Mouse (Mus musculus) left cerebral cortex, postnatal 10 days (tissue): Measurements from ENCODE around the gene Nt5dc2. TPM values are rescaled to one million over a fixed set of nuclear protein-coding genes. Genes with fewer than 3 reads are reported as not detected.

Experiments
- DNase-seq, 2 experiments: peaks; one replicate each; pipeline ENCODE4 v3.0.0; 2021 to 2022; ENCODE audit warnings: low spot score in 2 of 2, mixed read lengths in 1 of 2; ENCODE audit errors: extremely low spot score in 1 of 2
- intact Hi-C: fragments of 180-260 bp; cut with DNase I; formaldehyde crosslinking; loops from one replicate; pipeline ENCODE4 v1.15.1; 2025
- total RNA-seq, 2 experiments: library from RNA; stranded (reverse); gene quantifications; 2 replicates each; pipeline ENCODE4 v1.2.3; 2021

The Nt5dc2 gene
- total RNA-seq, 2 experiments from 2014 or later = 6.6 to 8.5 TPM

- intact Hi-C loops = loop anchor here (10.0 kb wide), 2 partner anchors 142 to 172 kb away; partner anchors contain the start of genes Gnl3 and Pbrm1
- DNase-seq = no peak
These were observed 55.8 kb downstream of the Nt5dc2 start for GRCm38 (mm10) chr14:31186656-31187055.

Other genes with a start within 250 kb of the Nt5dc2 start
- under 1 TPM in 1 of 2 experiments, not detected in 1; 0.32 TPM for gene Itih4, start 244.6 kb upstream of the Nt5dc2 start, total RNA-seq
- gene Itih3, start 207.3 kb upstream of the Nt5dc2 start, total RNA-seq = 1 to 10 TPM; 6.3 to 7.6 TPM
- not detected for gene Itih1, start 187.8 kb upstream of the Nt5dc2 start, total RNA-seq
- 10 to 100 TPM; 12.8 to 14.4 TPM for gene Nek4, start 179.7 kb upstream of the Nt5dc2 start, total RNA-seq
- gene Glt8d1, start 129.7 kb upstream of the Nt5dc2 start, total RNA-seq = 10 to 100 TPM; 33.9 to 37.1 TPM
- gene Spcs1, start 129.4 kb upstream of the Nt5dc2 start, total RNA-seq = 100 to 1,000 TPM; 176 to 187 TPM
- gene Pbrm1, start 111.9 kb upstream of the Nt5dc2 start, total RNA-seq = 10 to 100 TPM; 66.7 to 72.3 TPM
- gene Gnl3, start 111.9 kb upstream of the Nt5dc2 start, total RNA-seq = 10 to 100 TPM; 46.0 to 60.3 TPM
- gene Smim4, start 2.1 kb upstream of the Nt5dc2 start, total RNA-seq = 10 to 100 TPM; 22.9 to 24.9 TPM
- 10 to 100 TPM; 24.3 to 29.6 TPM for gene Stab1, start 37.6 kb downstream of the Nt5dc2 start, total RNA-seq
- gene Tnnc1, start 77.3 kb downstream of the Nt5dc2 start, total RNA-seq = 1 to 10 TPM; 2.9 to 3.7 TPM
- gene Nisch, start 85.9 kb downstream of the Nt5dc2 start, total RNA-seq = 100 to 1,000 TPM; 412 to 432 TPM
- gene Sema3g, start 86.8 kb downstream of the Nt5dc2 start, total RNA-seq = 1 to 10 TPM; 3.6 to 4.4 TPM
- 1 to 10 TPM; 5.0 to 5.3 TPM for gene Phf7, start 120.3 kb downstream of the Nt5dc2 start, total RNA-seq
- 100 to 1,000 TPM; 125 to 130 TPM for gene Bap1, start 120.4 kb downstream of the Nt5dc2 start, total RNA-seq
- 1 to 10 TPM; 1.4 to 2.1 TPM for gene Dnah1, start 192.8 kb downstream of the Nt5dc2 start, total RNA-seq
- 10 to 100 TPM; 38.9 to 39.3 TPM for gene Capn7, start 205.6 kb downstream of the Nt5dc2 start, total RNA-seq